ENCODE assay signal across 7 mouse cellular contexts in genomic region chr14:69440955-69441354, GRCm38 (mm10).
ATAC-seq and TF ChIP-seq lines count a peak whose summit lies in the region.
"Not testable (repeated sequence)": the region's sequence is repeated elsewhere in the genome, so short reads cannot be mapped to it uniquely, and the experiment has no call there.

No protein-coding gene starts in this region.

- not testable (repeated sequence) for H3K9me3 ChIP-seq in intestine, embryonic 15.5 days; intestine, embryonic 16.5 days (ENCODE audit: control insufficient read depth, low read length); intestine, postnatal 0 days (ENCODE audit: control insufficient read depth)

- H3K27me3 ChIP-seq in intestine, embryonic 15.5 days (replicated peaks); intestine, embryonic 16.5 days (replicated peaks; ENCODE audit: control insufficient read depth, insufficient read depth, low read length); intestine, postnatal 0 days (replicated peaks; ENCODE audit: control insufficient read depth, insufficient read depth, low read length): not testable (repeated sequence)

- not testable (repeated sequence) for H3K27ac ChIP-seq in intestine, embryonic 15.5 days; intestine, embryonic 16.5 days (ENCODE audit: low read length); intestine, postnatal 0 days (ENCODE audit: low read depth, low read length)

- H3K4me3 ChIP-seq in intestine, embryonic 15.5 days (replicated peaks); intestine, embryonic 16.5 days (ENCODE audit: low read length); intestine, postnatal 0 days (ENCODE audit: low read depth, low read length): not testable (repeated sequence)

- WGBS in intestine, embryonic 15.5 days, result no CpG with 5 or more reads among the region's 7 CpGs
- WGBS in intestine, embryonic 16.5 days, result no CpG with 5 or more reads among the region's 7 CpGs
- WGBS in intestine, postnatal 0 days, result no CpG with 5 or more reads among the region's 7 CpGs

- H3K4me1 ChIP-seq in intestine, embryonic 15.5 days (replicated peaks); intestine, embryonic 16.5 days (ENCODE audit: control insufficient read depth, insufficient read depth, low read length); intestine, postnatal 0 days (replicated peaks; ENCODE audit: control insufficient read depth, insufficient read depth, low read length): not testable (repeated sequence)

- H3K4me2 ChIP-seq in intestine, embryonic 15.5 days (replicated peaks); intestine, embryonic 16.5 days (ENCODE audit: low read depth, low read length); intestine, postnatal 0 days (replicated peaks; ENCODE audit: low read depth): not testable (repeated sequence)

- H3K9ac ChIP-seq in intestine, embryonic 15.5 days; intestine, embryonic 16.5 days (ENCODE audit: low read depth, low read length); intestine, postnatal 0 days (ENCODE audit: low read depth, low read length): not testable (repeated sequence)

- not testable (repeated sequence) for TF ChIP-seq CTCF in intestine, postnatal 0 days (IDR thresholded peaks at IDR 0.05; ENCODE audit: low read depth)

- not testable (repeated sequence) for H3K36me3 ChIP-seq in intestine, embryonic 15.5 days; intestine, embryonic 16.5 days (ENCODE audit: control insufficient read depth, insufficient read depth, low read length); intestine, postnatal 0 days (ENCODE audit: control insufficient read depth, insufficient read depth)

- peak; percentile 90 for ATAC-seq in common myeloid progenitor, adult 5-6 weeks (replicated peaks; ENCODE audit: low read depth, poor library complexity, severe bottlenecking)
- ATAC-seq in hematopoietic stem cell, adult 5-6 weeks (replicated peaks in 1 of 2; ENCODE audit: insufficient read depth in 1 of 2, low FRiP score in 2 of 2, low TSS enrichment in 1 of 2, low read depth in 1 of 2, poor library complexity in 2 of 2, severe bottlenecking in 2 of 2), result peak; percentile 25 to 42; a peak in 2 of 4 replicates
- peak; percentile 65 for ATAC-seq in intestine, embryonic 15.5 days
- peak; percentile 56 for ATAC-seq in intestine, embryonic 16.5 days
- peak; percentile 43 for ATAC-seq in intestine, postnatal 0 days
- ATAC-seq in megakaryocyte progenitor cell, adult 5-6 weeks (replicated peaks; ENCODE audit: poor library complexity), result peak; percentile 89
- ATAC-seq in megakaryocyte-erythroid progenitor cell, adult 5-6 weeks (replicated peaks; ENCODE audit: low FRiP score, low TSS enrichment, poor library complexity, severe bottlenecking), result peak; percentile 66

Comparison
In these comparisons a context has a peak if more than half of its experiments do, and no peak if none do; other contexts are left out.
1. ATAC-seq: peak in every context shown above with its lines; median percentile 90 in common myeloid progenitor, adult 5-6 weeks; 89 in megakaryocyte progenitor cell, adult 5-6 weeks; 66 in megakaryocyte-erythroid progenitor cell, adult 5-6 weeks; 65 in intestine, embryonic 15.5 days; 56 in intestine, embryonic 16.5 days; 43 in intestine, postnatal 0 days; 34 in hematopoietic stem cell, adult 5-6 weeks.